Mouse (Mus musculus) CH12.LX (cell line): Measurements from ENCODE around the gene Zmynd11. TPM values are rescaled to one million over a fixed set of nuclear protein-coding genes. Genes with fewer than 3 reads are reported as not detected.

ENCODE experiments used
- DNase-seq: peaks from one replicate; pipeline ENCODE4 v3.0.0-alpha.2; 2013; ENCODE audit errors: extremely low read depth
- H3K27ac ChIP-seq: 2 replicates; pipeline ENCODE4 v1.5.1; 2012; ENCODE audit warnings: low read depth, mild to moderate bottlenecking, control low read depth, moderate library complexity; ENCODE audit not compliant: insufficient read depth
- H3K27me3 ChIP-seq: replicated peaks from 2 replicates; pipeline ENCODE3; 2012; ENCODE audit warnings: inconsistent platforms
- H3K36me3 ChIP-seq, 2 experiments: replicated peaks in 1 of 2; 2 replicates each; pipeline versions ENCODE3 to v1.6.1; 2012; ENCODE audit warnings: inconsistent platforms in 1 of 2, low read length in 1 of 2, mild to moderate bottlenecking in 1 of 2, mixed read lengths in 1 of 2, moderate library complexity in 1 of 2; ENCODE audit not compliant: control insufficient read depth in 1 of 2, insufficient read depth in 1 of 2
- H3K4me1 ChIP-seq, 2 experiments: 2 replicates each; pipeline ENCODE4 v1.6.1; 2012; ENCODE audit warnings: inconsistent platforms in 1 of 2, moderate library complexity in 1 of 2; ENCODE audit not compliant: insufficient read depth in 2 of 2, control insufficient read depth in 1 of 2
- H3K4me2 ChIP-seq: 2 replicates; pipeline ENCODE4 v1.6.1; 2012; ENCODE audit warnings: low read depth, mild to moderate bottlenecking, control low read depth; ENCODE audit not compliant: poor library complexity, insufficient read depth, severe bottlenecking
- H3K4me3 ChIP-seq, 3 experiments: fragments of 150-350 bp in 1 of 3; sonication (generic) in 1 of 3; replicated peaks in 1 of 3; 2 replicates each; pipeline versions ENCODE3 to v1.5.1; 2011 to 2012; ENCODE audit warnings: low read depth in 2 of 3, low read length in 2 of 3, mild to moderate bottlenecking in 2 of 3, moderate library complexity in 2 of 3, control low read depth in 1 of 3, improper control_type of control experiment in 1 of 3, inconsistent platforms in 1 of 3, mixed read lengths in 1 of 3; ENCODE audit not compliant: poor library complexity in 1 of 3
- H3K79me2 ChIP-seq: replicated peaks from 2 replicates; pipeline ENCODE4 v1.6.1; 2012; ENCODE audit warnings: mild to moderate bottlenecking, moderate library complexity; ENCODE audit not compliant: control insufficient read depth, poor library complexity, insufficient read depth, severe bottlenecking; ENCODE audit errors: extremely low read depth
- H3K9ac ChIP-seq: 2 replicates; pipeline ENCODE4 v1.6.1; 2012; ENCODE audit warnings: low read depth, mild to moderate bottlenecking, control low read depth, moderate library complexity; ENCODE audit not compliant: insufficient read depth
- H3K9me3 ChIP-seq: replicated peaks from 2 replicates; pipeline ENCODE3; 2012; ENCODE audit warnings: low read length, inconsistent platforms, mixed read lengths
- CHD1 ChIP-seq: IDR thresholded peaks from 2 replicates; pipeline ENCODE4 v1.6.1; 2012; ENCODE audit warnings: low read depth, low read length, improper control_type of control experiment, inconsistent platforms
- CHD2 ChIP-seq: IDR thresholded peaks from 2 replicates; pipeline ENCODE4 v1.6.1; 2011; ENCODE audit warnings: low read length, improper control_type of control experiment
- CTCF ChIP-seq, 2 experiments: IDR thresholded peaks in 1 of 2; conservative IDR thresholded peaks in 1 of 2; 2 replicates each; pipeline ENCODE4 v1.5.1; 2011 to 2012; ENCODE audit warnings: low read depth in 2 of 2, low read length in 2 of 2, improper control_type of control experiment in 1 of 2, inconsistent platforms in 1 of 2, mild to moderate bottlenecking in 1 of 2, moderate library complexity in 1 of 2
- EP300 ChIP-seq: IDR thresholded peaks from 2 replicates; pipeline ENCODE4 v1.6.1; 2011; ENCODE audit warnings: low read length, improper control_type of control experiment
- ETS1 ChIP-seq: conservative IDR thresholded peaks from 2 replicates; pipeline ENCODE4 v1.6.1; 2012; ENCODE audit warnings: low read depth, mild to moderate bottlenecking, inconsistent platforms, low read length, improper control_type of control experiment, moderate library complexity
- HCFC1 ChIP-seq: IDR thresholded peaks from 2 replicates; pipeline ENCODE4 v1.6.1; 2012; ENCODE audit warnings: low read depth, mild to moderate bottlenecking, inconsistent platforms, low read length, improper control_type of control experiment
- JUN ChIP-seq: IDR thresholded peaks from 2 replicates; pipeline ENCODE4 v1.6.1; 2011; ENCODE audit warnings: low read depth, mild to moderate bottlenecking, low read length, improper control_type of control experiment, moderate library complexity; ENCODE audit not compliant: insufficient read depth
- JUND ChIP-seq: conservative IDR thresholded peaks from 2 replicates; pipeline ENCODE4 v1.6.1; 2011; ENCODE audit warnings: low read depth, low read length, improper control_type of control experiment
- KAT2A ChIP-seq: IDR thresholded peaks from 2 replicates; pipeline ENCODE4 v1.6.1; 2012; ENCODE audit warnings: low read length, improper control_type of control experiment, inconsistent platforms; ENCODE audit not compliant: insufficient replicate concordance
- MAX ChIP-seq: IDR thresholded peaks from 2 replicates; pipeline ENCODE4 v1.6.1; 2011; ENCODE audit warnings: low read length, improper control_type of control experiment
- MEF2A ChIP-seq: IDR thresholded peaks from 2 replicates; pipeline ENCODE4 v1.6.1; 2014; ENCODE audit warnings: low read depth, mild to moderate bottlenecking, inconsistent platforms, low read length, improper control_type of control experiment, borderline replicate concordance
- MXI1 ChIP-seq: IDR thresholded peaks from 2 replicates; pipeline ENCODE4 v1.6.1; 2011; ENCODE audit warnings: mild to moderate bottlenecking, low read depth, low read length, improper control_type of control experiment
- NRF1 ChIP-seq: IDR thresholded peaks from 2 replicates; pipeline ENCODE4 v1.6.1; 2014; ENCODE audit warnings: low read depth, mild to moderate bottlenecking, inconsistent platforms, low read length, improper control_type of control experiment, moderate library complexity
- POLR2A ChIP-seq: IDR thresholded peaks from 2 replicates; pipeline ENCODE4 v1.6.1; 2011; ENCODE audit warnings: low read depth, mild to moderate bottlenecking, improper control_type of control experiment, low read length
- TBP ChIP-seq: conservative IDR thresholded peaks from 2 replicates; pipeline ENCODE4 v1.6.1; 2011; ENCODE audit warnings: low read depth, low read length, improper control_type of control experiment
- TCF12 ChIP-seq: IDR thresholded peaks from 2 replicates; pipeline ENCODE4 v1.6.1; 2014; ENCODE audit warnings: low read depth, mild to moderate bottlenecking, inconsistent platforms, low read length, improper control_type of control experiment
- UBTF ChIP-seq: IDR thresholded peaks from 2 replicates; pipeline ENCODE4 v1.6.1; 2012; ENCODE audit warnings: low read depth, mild to moderate bottlenecking, inconsistent platforms, low read length, improper control_type of control experiment, moderate library complexity
- USF1 ChIP-seq: IDR thresholded peaks from 2 replicates; pipeline ENCODE4 v1.6.1; 2014; ENCODE audit warnings: low read depth, mild to moderate bottlenecking, inconsistent platforms, low read length, improper control_type of control experiment
- ZKSCAN1 ChIP-seq: IDR thresholded peaks from 2 replicates; pipeline ENCODE4 v1.6.1; 2012; ENCODE audit warnings: low read depth, inconsistent platforms, low read length, improper control_type of control experiment, borderline replicate concordance
- ZNF384 ChIP-seq: IDR thresholded peaks from 2 replicates; pipeline ENCODE4 v1.6.1; 2012; ENCODE audit warnings: low read depth, low read length, improper control_type of control experiment, inconsistent platforms
- dilution Hi-C: fragments of 300-500 bp; cut with MboI; formaldehyde crosslinking; loops from 2 replicates; pipeline ENCODE4 v1.14.3; 2020; ENCODE audit warnings: low sequenced_read_pairs; ENCODE audit not compliant: extremely low pct_unique_long_range_greater_than_20kb, extremely low pct_ligation_motif_present
- in situ Hi-C: fragments of 300-500 bp; cut with MboI; formaldehyde crosslinking; loops from 3 replicates; pipeline ENCODE4 v1.14.3; 2019; ENCODE audit warnings: low sequenced_read_pairs, low pct_ligation_motif_present, low pct_unique_long_range_greater_than_20kb, mixed read lengths
- polyA plus RNA-seq: library from polyadenylated mRNA; unstranded; fragments of >175 nt; gene quantifications from 2 replicates; pipeline ENCODE4 v1.2.1, GENCODE M21; 2012; ENCODE audit warnings: low read depth; ENCODE audit not compliant: insufficient read length
- total RNA-seq, 2 experiments: library from RNA; depleted of rRNA; stranded (reverse); fragments of 300-350 nt in 1 of 2; fragments of >200 nt in 1 of 2; gene quantifications; 2 replicates each; pipeline ENCODE4 v1.2.3; 2012 to 2014

The Zmynd11 gene
- total and polyA plus RNA-seq, 3 experiments: 18.1 to 32.2 (median 20.4) TPM

DNA sequence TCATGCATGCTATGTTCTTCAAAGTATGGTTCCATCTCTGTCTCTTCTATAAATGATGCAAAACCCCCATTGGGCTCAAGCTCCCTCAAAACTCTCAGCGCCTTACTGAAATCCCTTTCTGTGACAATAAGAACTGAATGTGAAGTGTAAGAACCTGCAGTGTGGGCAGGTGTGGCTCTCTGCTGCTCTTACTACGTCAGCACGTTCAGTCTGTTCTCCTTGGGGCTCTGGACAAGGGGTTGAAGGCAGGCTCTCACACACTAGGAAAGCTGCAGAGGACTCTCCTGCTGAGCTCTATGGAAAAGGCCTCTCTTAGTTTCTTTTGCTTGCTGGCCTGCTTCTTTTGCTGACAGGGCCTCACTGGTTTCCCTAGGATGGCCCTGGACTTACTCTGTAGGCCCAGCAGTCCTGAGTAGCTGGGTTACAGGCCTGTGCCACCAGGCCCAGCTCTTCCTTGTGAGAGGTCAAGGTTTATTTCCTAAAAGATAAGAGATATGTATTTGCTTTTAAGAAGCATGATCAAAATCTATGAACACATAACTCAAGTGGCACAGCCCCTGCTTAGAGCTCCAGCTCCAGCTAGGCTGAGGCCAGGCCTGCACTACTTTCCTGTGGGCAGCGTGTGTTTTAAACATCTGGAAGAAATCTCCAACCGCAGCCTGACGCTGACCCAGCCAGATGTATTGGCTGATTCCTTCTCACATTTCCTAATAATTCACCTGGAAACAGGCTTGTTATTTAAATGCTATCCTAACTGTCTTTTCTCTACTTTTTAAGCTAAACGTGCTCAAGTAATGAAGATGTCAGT is 56.5 kb downstream of the Zmynd11 start:
- DNase-seq: no peak
- Histone ChIP-seq H3K4me1 (peaks cover 0 to 2% of the 10 kb centered on the region in 2 experiments; a peak in 1 of 4 replicates), H3K4me2 (no peak overlapping the region), H3K79me2 (no peaks in the 10 kb centered on the region), H3K36me3 (peaks cover 5 to 34% of the 10 kb centered on the region in 2 experiments), H3K27ac (no peak overlapping the region), H3K9ac (no peak overlapping the region), H3K9me3 (no peaks in the 10 kb centered on the region), H3K4me3 (no peak overlapping the region), H3K27me3 (no peaks in the 10 kb centered on the region)
- in situ Hi-C loops (no loop called here), dilution Hi-C loops (no loop called here)
- TF ChIP-seq TBP (no peak), EP300 (no peak), ZNF384 (no peak), MEF2A (no peak), USF1 (no peak), ZKSCAN1 (no peak), CHD1 (no peak), CHD2 (no peak), HCFC1 (no peak), MXI1 (no peak), JUND (no peak), JUN (no peak), NRF1 (no peak), MAX (no peak), ETS1 (no peak)

DNA sequence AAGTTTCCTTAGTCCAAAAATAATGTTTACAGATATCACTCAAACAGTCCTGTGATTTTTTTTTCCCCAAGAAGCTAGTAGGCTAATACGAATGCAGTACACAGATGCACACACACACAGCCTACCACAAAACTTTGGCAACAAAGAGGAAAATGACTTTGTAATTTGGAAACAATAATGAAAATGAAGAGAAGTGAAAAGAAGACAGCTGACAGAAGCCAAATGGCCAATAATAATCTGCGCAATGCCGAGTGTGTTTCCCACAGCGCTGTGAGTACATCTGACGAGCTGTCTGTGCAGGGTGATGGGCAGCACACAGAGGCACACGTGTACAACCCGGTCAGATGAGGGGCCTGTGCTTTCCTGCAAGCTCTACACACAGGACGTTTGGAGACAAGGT is 58.4 kb downstream of the Zmynd11 start:
- Histone ChIP-seq H3K4me1 (peaks cover 0 to 2% of the 10 kb centered on the region in 2 experiments; a peak in 1 of 4 replicates), H3K36me3 (peaks cover 5 to 38% of the 10 kb centered on the region in 2 experiments), H3K79me2 (no peaks in the 10 kb centered on the region), H3K27me3 (no peaks in the 10 kb centered on the region), H3K4me2 (no peak overlapping the region), H3K4me3 (no peak overlapping the region), H3K9ac (no peak overlapping the region), H3K27ac (no peak overlapping the region), H3K9me3 (no peaks in the 10 kb centered on the region)
- no peak for DNase-seq
- in situ Hi-C loops: no loop called here
- dilution Hi-C loops: no loop called here
- no peak for TF ChIP-seq JUND
- no peak for TF ChIP-seq TCF12
- no peak for TF ChIP-seq POLR2A
- TF ChIP-seq CHD2: no peak
- TF ChIP-seq KAT2A: no peak
- TF ChIP-seq EP300: no peak
- TF ChIP-seq CTCF (conservative IDR thresholded peaks at IDR 0.05 in 1 of 2, IDR thresholded peaks at IDR 0.05 in 1 of 2; ENCODE audit: low read depth in 2 of 2, low read length in 2 of 2): no peak
- TF ChIP-seq ZNF384: no peak
- TF ChIP-seq UBTF: no peak
- TF ChIP-seq JUN: no peak
